Mouse (Mus musculus) forebrain, embryonic 11.5 days (tissue): ENCODE measurements around the gene Mymk. TPM values are rescaled to one million over a fixed set of nuclear protein-coding genes. Genes with fewer than 3 reads are reported as not detected.

Experiments used
- ATAC-seq: fragments of 200-750 bp; cut with Nextera tagmentation; replicated peaks from 2 replicates; pipeline ENCODE4 v1.8.0; 2017; ENCODE audit warnings: moderate TSS enrichment; ENCODE audit not compliant: low FRiP score
- DNase-seq: peaks from one replicate; pipeline ENCODE4 v3.0.0-alpha.2; 2017; ENCODE audit warnings: low spot score
- H3K27ac ChIP-seq: fragments of 300-500 bp; sonication (generic); 2 replicates; pipeline ENCODE4 v1.5.1; 2014; ENCODE audit warnings: low read depth, low read length
- H3K27me3 ChIP-seq: fragments of 300-500 bp; sonication (generic); 2 replicates; pipeline ENCODE4 v1.6.1; 2014; ENCODE audit warnings: mild to moderate bottlenecking, low read length, mixed read lengths; ENCODE audit not compliant: control insufficient read depth, insufficient read depth
- H3K36me3 ChIP-seq: fragments of 300-500 bp; sonication (generic); 2 replicates; pipeline ENCODE4 v1.6.1; 2014; ENCODE audit warnings: mild to moderate bottlenecking, low read length, moderate library complexity, mixed read lengths; ENCODE audit not compliant: control insufficient read depth, insufficient read depth
- H3K4me1 ChIP-seq: fragments of 300-500 bp; sonication (generic); replicated peaks from 2 replicates; pipeline ENCODE4 v1.6.1; 2014; ENCODE audit warnings: low read length, mixed read lengths; ENCODE audit not compliant: control insufficient read depth, insufficient read depth
- H3K4me2 ChIP-seq: fragments of 300-500 bp; sonication (generic); 2 replicates; pipeline ENCODE4 v1.6.1; 2014; ENCODE audit warnings: low read depth, mild to moderate bottlenecking, low read length, moderate library complexity, mixed read lengths; ENCODE audit not compliant: severe bottlenecking
- H3K4me3 ChIP-seq: fragments of 300-500 bp; sonication (generic); 2 replicates; pipeline ENCODE4 v1.5.1; 2014; ENCODE audit warnings: low read depth, low read length
- H3K9ac ChIP-seq: fragments of 300-500 bp; sonication (generic); 2 replicates; pipeline ENCODE4 v1.6.1; 2014; ENCODE audit warnings: low read length
- H3K9me3 ChIP-seq: fragments of 300-500 bp; sonication (generic); 2 replicates; pipeline ENCODE4 v1.6.1; 2016; ENCODE audit warnings: low read length, mixed read lengths; ENCODE audit not compliant: control insufficient read depth
- WGBS: fragments of 180-500 bp; shearing (Covaris S2); extraction: QIAGEN DNeasy Blood & Tissue Kit; methylation state at CpG from one replicate; pipeline ENCODE4 v1.1.7; 2014; 5-methylcytosine and 5-hydroxymethylcytosine counted together
- polyA plus RNA-seq: library from polyadenylated mRNA; unstranded; fragments of >200 nt; fragmentation: Nextera tagmentation; extraction: Ambion mirVana; gene quantifications from 2 replicates; pipeline ENCODE4 v1.2.1, GENCODE M21; 2014

Mymk gene
- polyA plus RNA-seq, 1 experiment from 2014 or later: not detected

DNA sequence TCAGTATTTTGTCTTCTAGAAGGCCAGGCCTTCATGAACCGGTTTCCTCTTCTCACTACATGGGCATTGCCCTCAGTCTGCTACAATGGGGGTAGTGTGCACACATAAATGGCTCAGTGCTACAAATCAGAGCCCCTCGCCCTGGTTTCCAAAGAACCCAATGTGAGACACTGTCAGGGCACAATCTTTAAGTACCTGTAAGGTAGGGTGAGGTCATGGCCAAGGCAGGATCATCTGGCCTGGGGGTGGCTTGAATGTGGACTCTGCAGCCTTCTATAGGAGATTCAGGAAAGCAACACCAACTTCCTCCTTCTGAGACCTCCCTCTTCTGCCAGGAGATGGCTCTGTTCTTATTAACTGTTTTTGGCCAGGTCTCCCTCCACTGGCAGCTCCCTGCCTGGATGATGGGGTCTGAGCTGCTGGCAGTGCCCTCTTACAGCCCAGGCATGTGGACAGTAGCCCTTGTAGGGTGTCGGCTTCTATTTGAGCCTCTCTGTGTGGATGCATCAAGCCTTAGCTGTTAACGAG is 14.6 kb upstream of the Mymk start:
- H3K9ac ChIP-seq: no peak overlapping the region
- ATAC-seq: no peak
- H3K9me3 ChIP-seq: no peaks in the 10 kb centered on the region
- H3K4me3 ChIP-seq: no peak overlapping the region
- no peaks in the 10 kb centered on the region for H3K4me1 ChIP-seq
- no peak for DNase-seq
- no peaks in the 10 kb centered on the region for H3K27me3 ChIP-seq
- no peaks in the 10 kb centered on the region for H3K36me3 ChIP-seq
- no peak overlapping the region for H3K27ac ChIP-seq
- 79% methylated on average over 4 of the region's 4 CpGs for WGBS
- H3K4me2 ChIP-seq: no peak overlapping the region

DNA sequence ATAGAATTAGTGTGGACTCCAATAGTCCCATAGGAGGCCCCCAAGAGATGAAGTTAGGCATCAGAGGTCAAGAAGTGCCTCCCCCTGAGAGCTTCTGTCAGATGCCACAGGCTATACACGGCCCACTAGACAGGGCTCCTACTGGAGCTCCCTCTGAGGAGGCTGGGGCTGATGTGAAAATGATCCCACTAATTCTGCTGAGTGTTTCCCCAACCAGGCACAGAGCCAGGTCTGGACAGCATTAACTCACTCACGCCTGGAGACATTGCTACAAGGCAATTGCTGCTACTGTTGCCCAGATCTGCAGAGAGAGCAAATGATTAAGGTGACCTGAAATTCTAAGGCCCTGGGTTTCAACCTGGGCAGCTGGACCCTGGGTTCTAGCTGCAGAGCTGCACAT is 13.8 kb upstream of the Mymk start:
- H3K9ac ChIP-seq: no peak overlapping the region
- H3K27me3 ChIP-seq: no peaks in the 10 kb centered on the region
- H3K4me3 ChIP-seq: no peak overlapping the region
- H3K36me3 ChIP-seq: no peaks in the 10 kb centered on the region
- no peak overlapping the region for H3K27ac ChIP-seq
- ATAC-seq (no peak), DNase-seq (no peak)
- 59% methylated on average over 2 of the region's 2 CpGs for WGBS
- no peaks in the 10 kb centered on the region for H3K9me3 ChIP-seq
- no peak overlapping the region for H3K4me2 ChIP-seq
- H3K4me1 ChIP-seq: no peaks in the 10 kb centered on the region

DNA sequence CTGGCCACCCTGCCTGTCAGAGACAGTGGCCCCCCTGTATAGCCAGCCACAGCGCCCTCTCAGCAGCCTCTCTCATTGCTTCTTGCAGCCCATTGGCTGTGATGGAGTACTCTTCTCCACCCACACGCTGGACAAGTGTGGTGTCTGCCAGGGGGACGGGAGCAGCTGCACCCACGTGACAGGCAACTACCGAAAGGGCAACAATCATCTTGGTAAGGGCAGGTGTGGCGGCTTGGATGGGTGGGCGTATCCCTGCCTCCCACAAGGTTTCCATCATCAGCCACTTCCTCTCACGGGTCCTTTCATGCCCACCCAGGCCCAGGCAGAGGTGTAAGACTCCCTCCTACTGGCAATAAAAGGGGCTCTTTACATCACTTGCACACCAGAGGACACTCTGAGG is 13.0 kb upstream of the Mymk start:
- Histone ChIP-seq H3K9ac (no peak overlapping the region), H3K4me1 (no peaks in the 10 kb centered on the region), H3K4me2 (no peak overlapping the region), H3K27ac (no peak overlapping the region), H3K27me3 (no peaks in the 10 kb centered on the region), H3K36me3 (no peaks in the 10 kb centered on the region), H3K4me3 (no peak overlapping the region), H3K9me3 (no peaks in the 10 kb centered on the region)
- ATAC-seq (no peak), DNase-seq (no peak)
- WGBS: 62% methylated on average over 8 of the region's 8 CpGs

DNA sequence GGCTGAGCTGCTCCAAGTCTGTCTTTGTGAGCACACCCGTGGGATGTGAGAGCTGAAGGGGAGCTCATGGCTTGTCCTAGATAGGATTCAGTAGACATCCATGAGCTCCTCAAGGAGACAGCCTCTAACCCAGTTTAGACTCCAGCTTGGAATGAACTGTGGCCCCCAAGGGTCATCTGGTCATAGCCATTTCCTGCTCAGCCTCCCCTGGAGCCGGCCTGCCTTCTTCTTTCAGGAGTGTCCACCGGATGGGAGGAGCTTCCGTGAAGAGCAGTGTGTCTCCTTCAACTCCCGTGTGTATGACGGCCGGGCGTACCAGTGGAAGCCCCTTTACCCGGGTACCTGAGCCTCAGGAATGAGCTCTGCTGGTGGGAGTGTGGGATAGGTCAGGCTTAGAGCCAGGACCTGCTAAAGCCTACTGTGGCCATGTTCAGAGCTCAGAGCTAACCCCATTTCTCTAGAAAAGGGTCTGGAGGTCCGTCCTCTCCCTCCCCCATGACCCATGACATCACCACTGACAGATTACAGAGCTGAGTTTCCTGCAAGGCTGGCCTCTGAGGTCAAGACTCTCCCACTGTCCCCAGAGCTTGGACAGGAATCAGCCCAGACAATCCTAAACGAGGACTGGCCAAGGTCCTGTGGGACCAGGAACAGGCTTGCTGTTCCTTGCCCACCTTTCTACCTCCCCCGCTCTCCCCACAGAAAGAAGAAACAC is 11.9 kb upstream of the Mymk start:
- Histone ChIP-seq H3K36me3 (no peaks in the 10 kb centered on the region), H3K4me1 (peaks cover 6% of the 10 kb centered on the region; the same call in 1 of the 2 replicates), H3K9ac (no peak overlapping the region), H3K4me3 (no peak overlapping the region), H3K9me3 (no peaks in the 10 kb centered on the region), H3K27ac (no peak overlapping the region), H3K27me3 (no peaks in the 10 kb centered on the region), H3K4me2 (no peak overlapping the region)
- no peak for DNase-seq
- no peak for ATAC-seq
- 85% methylated on average over 12 of the region's 12 CpGs for WGBS

DNA sequence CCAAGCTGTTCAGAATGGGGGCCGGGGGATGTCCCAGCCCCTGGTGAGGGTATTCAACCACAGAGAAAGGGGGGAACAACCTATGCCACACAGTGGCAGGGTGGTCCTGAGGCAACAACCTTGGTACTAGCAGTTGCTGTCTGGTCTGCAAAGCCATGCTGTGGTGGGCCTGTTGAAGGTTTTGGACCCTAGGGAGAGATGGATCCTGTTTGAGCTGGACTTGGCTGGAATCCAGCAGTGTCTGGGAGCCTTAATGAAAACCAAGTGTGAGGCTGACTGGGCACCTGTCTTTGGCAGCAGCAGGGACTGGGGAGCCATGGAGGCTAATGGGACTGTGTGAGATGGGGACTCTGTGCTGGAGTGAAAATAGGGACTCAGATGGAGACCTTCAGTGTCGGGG is 7.7 kb upstream of the Mymk start:
- Histone ChIP-seq H3K9ac (peak overlapping the region; percentile 16; the same call in 1 of the 2 replicates), H3K4me2 (0 out of 2 replicates have a peak overlapping the region, but pooled peaks have one; percentile 21), H3K4me1 (peaks cover 6% of the 10 kb centered on the region; the same call in 1 of the 2 replicates), H3K4me3 (no peak overlapping the region), H3K27ac (no peak overlapping the region), H3K9me3 (no peaks in the 10 kb centered on the region), H3K36me3 (no peaks in the 10 kb centered on the region), H3K27me3 (no peaks in the 10 kb centered on the region)
- ATAC-seq (no peak), DNase-seq (peak; percentile 57)
- WGBS: 65% methylated on average over 2 of the region's 2 CpGs

DNA sequence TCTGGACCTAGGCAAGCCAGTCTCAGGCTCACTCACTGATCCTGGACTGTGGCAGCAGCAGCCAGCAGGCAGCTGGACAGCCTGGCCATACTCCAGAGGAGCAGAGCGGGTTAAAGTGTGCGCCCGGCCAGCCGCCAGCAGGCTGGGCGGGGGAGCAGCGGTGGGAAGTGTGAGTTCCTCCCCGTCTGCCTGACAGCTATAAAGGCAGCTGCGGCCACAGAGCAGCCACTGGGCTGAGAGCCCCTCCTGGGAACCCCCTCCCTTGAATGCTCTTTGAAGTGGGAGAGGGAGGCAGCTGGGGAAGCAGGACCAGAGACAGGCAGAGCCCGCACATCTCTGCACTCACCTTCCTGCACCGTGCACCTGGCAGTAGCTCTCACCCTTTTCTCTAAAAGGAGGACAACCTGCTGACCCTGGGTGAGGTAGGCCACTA is 7.2 kb upstream of the Mymk start, which contains the start of gene Adamtsl2:
Gene Adamtsl2 (plus strand): TSS at position 228 of the 433 bp plus-strand sequence.
- Histone ChIP-seq H3K4me3 (no peak within 1 kb of the TSS), H3K27me3 (no peaks in the 10 kb centered on the region), H3K4me2 (0 out of 2 replicates have a peak within 1 kb of the TSS, but pooled peaks have one; percentile 21), H3K27ac (no peak within 1 kb of the TSS), H3K4me1 (peaks cover 6% of the 10 kb centered on the region; the same call in 1 of the 2 replicates), H3K36me3 (no peaks in the 10 kb centered on the region), H3K9me3 (no peaks in the 10 kb centered on the region), H3K9ac (peak within 1 kb of the TSS; percentile 16; the same call in 1 of the 2 replicates)
- WGBS: 10% methylated on average over 10 of the region's 10 CpGs
- ATAC-seq (peak; percentile 46; the same call in 1 of the 2 replicates), DNase-seq (peak; percentile 73)

DNA sequence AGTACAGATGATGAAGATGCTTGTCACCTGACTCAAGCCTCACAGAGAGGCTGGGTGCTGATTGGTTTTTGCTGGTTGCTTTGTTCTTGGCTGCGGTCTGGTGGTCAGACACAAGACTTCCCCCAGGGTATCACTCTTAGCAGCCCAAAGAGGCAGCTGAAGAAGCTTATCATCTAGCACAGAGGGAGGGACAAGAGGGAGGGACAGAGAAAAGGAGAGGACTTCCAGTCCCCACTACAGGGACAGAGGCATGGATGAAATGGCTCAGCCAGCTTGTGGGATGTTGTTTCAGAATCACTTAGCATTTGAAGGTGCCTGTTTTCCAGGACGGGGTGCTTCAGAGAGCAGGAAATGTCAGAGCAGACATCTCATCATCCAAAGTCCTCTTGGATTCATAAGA is 6.3 kb upstream of the Mymk start:
- Histone ChIP-seq H3K4me2 (no peak overlapping the region), H3K9me3 (no peaks in the 10 kb centered on the region), H3K4me3 (no peak overlapping the region), H3K27me3 (no peaks in the 10 kb centered on the region), H3K36me3 (no peaks in the 10 kb centered on the region), H3K4me1 (peaks cover 6% of the 10 kb centered on the region; the same call in 1 of the 2 replicates), H3K27ac (no peak overlapping the region), H3K9ac (no peak overlapping the region)
- no peak for DNase-seq
- WGBS: 44% methylated on average over 2 of the region's 2 CpGs
- ATAC-seq: no peak

DNA sequence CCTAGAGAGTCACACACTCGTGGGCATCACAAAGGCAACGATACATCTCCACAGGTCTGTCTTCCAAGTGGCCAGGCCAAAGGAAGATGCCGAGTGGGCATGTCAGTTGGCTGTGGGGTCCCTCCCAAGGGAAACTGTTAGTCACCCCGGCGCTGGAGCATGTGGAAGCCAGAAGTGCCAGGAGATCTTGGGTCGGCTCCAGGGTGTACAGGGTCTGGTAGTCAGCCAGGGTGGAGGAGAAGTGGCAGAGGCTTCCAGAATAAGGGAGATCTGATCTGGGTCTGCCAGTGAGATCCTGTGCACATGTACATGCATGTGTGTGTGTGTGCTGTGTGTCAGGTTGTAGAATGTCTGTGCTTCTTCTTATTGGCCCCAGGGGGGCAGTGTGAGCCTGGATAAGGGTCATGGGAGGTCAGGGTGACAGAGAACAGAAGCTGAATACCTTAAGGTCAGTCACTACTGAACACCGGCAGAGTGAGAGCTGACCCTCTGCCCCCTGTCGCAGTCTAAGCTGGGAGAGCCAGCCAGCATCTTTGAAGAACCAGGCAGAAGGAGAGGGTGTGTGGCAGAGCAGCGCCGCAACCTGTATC is 5.8 kb upstream of the Mymk start:
- H3K27me3 ChIP-seq: no peaks in the 10 kb centered on the region
- no peaks in the 10 kb centered on the region for H3K36me3 ChIP-seq
- no peak overlapping the region for H3K9ac ChIP-seq
- no peak for DNase-seq
- no peaks in the 10 kb centered on the region for H3K9me3 ChIP-seq
- no peak overlapping the region for H3K4me3 ChIP-seq
- H3K27ac ChIP-seq: no peak overlapping the region
- H3K4me1 ChIP-seq: peaks cover 6% of the 10 kb centered on the region; the same call in 1 of the 2 replicates
- ATAC-seq: no peak
- 64% methylated on average over 10 of the region's 10 CpGs for WGBS
- no peak overlapping the region for H3K4me2 ChIP-seq
